Mouse (Mus musculus): ENCODE results near the gene Sec1. TPM values are rescaled to one million over a fixed set of nuclear protein-coding genes. Genes with fewer than 3 reads are reported as not detected.
A peak's percentile ranks its signal among the peaks of the same experiment; 100 is the strongest.

Gene Sec1
- polyA plus RNA-seq, 2 experiments = 0.92 to 1.7 TPM

DNA sequence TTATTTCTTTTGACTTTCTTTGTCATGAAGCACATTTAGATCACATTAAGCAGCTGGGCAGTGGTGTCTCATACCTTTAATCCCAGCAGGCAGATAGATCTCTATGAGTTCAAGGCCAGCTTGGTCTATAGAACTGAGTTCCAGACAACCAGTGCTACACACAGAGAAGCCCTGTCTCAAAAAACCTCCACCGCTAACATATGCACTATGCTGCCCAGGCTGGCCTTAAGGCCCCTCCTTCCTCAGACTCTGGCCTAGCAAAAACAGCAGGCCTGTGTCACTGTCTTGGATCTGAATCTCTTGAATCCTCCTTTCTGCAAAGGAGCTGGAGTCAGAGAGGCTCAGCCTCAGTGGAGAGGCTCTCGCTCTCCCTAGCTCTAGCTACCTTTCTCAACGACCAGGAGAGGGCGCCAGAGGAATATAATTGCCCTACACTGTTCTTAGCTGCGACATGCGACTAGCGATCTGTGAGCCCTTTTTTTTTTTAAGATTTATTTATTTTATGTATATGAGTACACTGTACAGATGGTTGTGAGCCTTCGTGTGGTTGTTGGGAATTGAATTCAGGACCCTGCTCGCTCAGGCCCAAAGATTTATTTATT, 45.1 kb upstream of the Sec1 start:
- H3K4me3 ChIP-seq (replicated peaks; ENCODE audit: low read length) = no peak overlapping the region
- 11% methylated on average over 9 of the region's 9 CpGs for WGBS
- no peak for TF ChIP-seq POLR2A (IDR thresholded peaks at IDR 0.05; ENCODE audit: borderline replicate concordance, extremely low read depth, insufficient read depth, insufficient read length)
- H3K4me1 ChIP-seq (ENCODE audit: control insufficient read depth, insufficient read depth, low read length) = no peaks in the 10 kb centered on the region
- H3K36me3 ChIP-seq (ENCODE audit: control insufficient read depth, insufficient read depth, low read length) = no peaks in the 10 kb centered on the region
- DNase-seq (ENCODE audit: low spot score) (peak; percentile 72), ATAC-seq (ENCODE audit: low FRiP score, low read depth) (peak; percentile 79; the same call in 1 of the 2 replicates)
- H3K27ac ChIP-seq (replicated peaks; ENCODE audit: low read depth, low read length) = no peak overlapping the region
- H3K27me3 ChIP-seq (ENCODE audit: control insufficient read depth, insufficient read depth, low read length) = no peaks in the 10 kb centered on the region
- H3K4me2 ChIP-seq (replicated peaks; ENCODE audit: low read depth, low read length, severe bottlenecking) = no peak overlapping the region
- no peaks in the 10 kb centered on the region for H3K9me3 ChIP-seq (ENCODE audit: control insufficient read depth, low read length)
- no peak overlapping the region for H3K9ac ChIP-seq (ENCODE audit: low read depth, low read length, severe bottlenecking)

- Histone ChIP-seq H3K27me3 (ENCODE audit: control insufficient read depth, insufficient read depth, low read length) (no peaks in the 10 kb centered on the region), H3K36me3 (ENCODE audit: control insufficient read depth, insufficient read depth, low read length) (peaks cover 8% of the 10 kb centered on the region; the same call in 1 of the 2 replicates), H3K9me3 (ENCODE audit: control insufficient read depth, low read length) (no peaks in the 10 kb centered on the region), H3K27ac (replicated peaks; ENCODE audit: low read depth, low read length) (no peak overlapping the region), H3K4me1 (ENCODE audit: control insufficient read depth, insufficient read depth, low read length) (peaks cover 8% of the 10 kb centered on the region; the same call in 1 of the 2 replicates), H3K9ac (ENCODE audit: low read depth, low read length, severe bottlenecking) (no peak overlapping the region), H3K4me3 (replicated peaks; ENCODE audit: low read length) (no peak overlapping the region), H3K4me2 (replicated peaks; ENCODE audit: low read depth, low read length, severe bottlenecking) (no peak overlapping the region)
- no peak for DNase-seq (ENCODE audit: low spot score)
- TF ChIP-seq POLR2A (IDR thresholded peaks at IDR 0.05; ENCODE audit: borderline replicate concordance, extremely low read depth, insufficient read depth, insufficient read length) = no peak
- no peak for ATAC-seq (ENCODE audit: low FRiP score, low read depth)
- WGBS = 66% methylated on average over 4 of the region's 5 CpGs
These were observed 39.3 kb upstream of the Sec1 start for GRCm38 (mm10) chr7:45733477-45733876.

GRCm38 (mm10) chr7:45730727-45731431, 36.7 kb upstream of the Sec1 start:
- no peaks in the 10 kb centered on the region for H3K9me3 ChIP-seq (ENCODE audit: control insufficient read depth, low read length)
- H3K4me1 ChIP-seq (ENCODE audit: control insufficient read depth, insufficient read depth, low read length) = peaks cover 8% of the 10 kb centered on the region; the same call in 1 of the 2 replicates
- peaks cover 27% of the 10 kb centered on the region for H3K36me3 ChIP-seq (ENCODE audit: control insufficient read depth, insufficient read depth, low read length)
- H3K4me2 ChIP-seq (replicated peaks; ENCODE audit: low read depth, low read length, severe bottlenecking) = no peak overlapping the region
- H3K4me3 ChIP-seq (replicated peaks; ENCODE audit: low read length) = no peak overlapping the region
- DNase-seq (ENCODE audit: low spot score) (peak; percentile 49), ATAC-seq (ENCODE audit: low FRiP score, low read depth) (peak; percentile 27)
- no peaks in the 10 kb centered on the region for H3K27me3 ChIP-seq (ENCODE audit: control insufficient read depth, insufficient read depth, low read length)
- whole genome bisulfite sequencing = 13% methylated on average over 16 of the region's 16 CpGs
- H3K27ac ChIP-seq (replicated peaks; ENCODE audit: low read depth, low read length) = no peak overlapping the region
- TF ChIP-seq POLR2A (IDR thresholded peaks at IDR 0.05; ENCODE audit: borderline replicate concordance, extremely low read depth, insufficient read depth, insufficient read length) = no peak
- H3K9ac ChIP-seq (ENCODE audit: low read depth, low read length, severe bottlenecking) = peak overlapping the region; percentile 16; the same call in 1 of the 2 replicates

GRCm38 (mm10) chr7:45727625-45728024, 33.4 kb upstream of the Sec1 start:
- TF ChIP-seq POLR2A (IDR thresholded peaks at IDR 0.05; ENCODE audit: borderline replicate concordance, extremely low read depth, insufficient read depth, insufficient read length) = no peak
- no peak overlapping the region for H3K4me2 ChIP-seq (replicated peaks; ENCODE audit: low read depth, low read length, severe bottlenecking)
- H3K36me3 ChIP-seq (ENCODE audit: control insufficient read depth, insufficient read depth, low read length) = peaks cover 59% of the 10 kb centered on the region
- no peak overlapping the region for H3K9ac ChIP-seq (ENCODE audit: low read depth, low read length, severe bottlenecking)
- no peak overlapping the region for H3K4me3 ChIP-seq (replicated peaks; ENCODE audit: low read length)
- H3K9me3 ChIP-seq (ENCODE audit: control insufficient read depth, low read length) = no peaks in the 10 kb centered on the region
- peaks cover 8% of the 10 kb centered on the region; the same call in 1 of the 2 replicates for H3K4me1 ChIP-seq (ENCODE audit: control insufficient read depth, insufficient read depth, low read length)
- no peaks in the 10 kb centered on the region for H3K27me3 ChIP-seq (ENCODE audit: control insufficient read depth, insufficient read depth, low read length)
- no peak overlapping the region for H3K27ac ChIP-seq (replicated peaks; ENCODE audit: low read depth, low read length)
- 77% methylated on average over 2 of the region's 3 CpGs for WGBS
- DNase-seq (ENCODE audit: low spot score) (no peak), ATAC-seq (ENCODE audit: low FRiP score, low read depth) (no peak)

DNA sequence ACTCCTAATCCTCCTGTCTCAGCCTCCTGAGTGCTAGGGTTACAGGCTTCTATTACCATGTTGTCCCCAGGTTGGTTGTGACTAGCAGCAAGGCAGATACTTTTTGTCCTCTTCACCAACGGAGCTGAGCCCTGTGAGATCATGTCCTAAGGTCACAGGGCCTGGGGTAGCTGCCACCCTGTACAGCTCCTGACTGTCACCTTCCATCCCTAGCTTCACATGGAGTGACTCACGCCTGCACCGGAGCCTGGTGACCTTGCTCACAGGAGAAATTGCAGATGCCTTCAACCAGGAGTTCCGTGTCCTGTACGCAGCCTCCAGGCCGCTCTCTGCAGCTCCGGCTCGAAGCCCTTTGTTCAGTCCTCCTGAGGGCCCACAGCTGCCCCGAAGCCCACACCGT, 32.2 kb upstream of the Sec1 start:
- Histone ChIP-seq H3K36me3 (ENCODE audit: control insufficient read depth, insufficient read depth, low read length) (peaks cover 71% of the 10 kb centered on the region), H3K9me3 (ENCODE audit: control insufficient read depth, low read length) (no peaks in the 10 kb centered on the region)
- DNase-seq (ENCODE audit: low spot score) = no peak

More for the DNA sequence above, 32.2 kb upstream of the Sec1 start:
- no peak for ATAC-seq (ENCODE audit: low FRiP score, low read depth)
- TF ChIP-seq POLR2A (IDR thresholded peaks at IDR 0.05; ENCODE audit: borderline replicate concordance, extremely low read depth, insufficient read depth, insufficient read length) = no peak
- H3K4me1 ChIP-seq (ENCODE audit: control insufficient read depth, insufficient read depth, low read length) = peaks cover 8% of the 10 kb centered on the region; the same call in 1 of the 2 replicates
- H3K27me3 ChIP-seq (ENCODE audit: control insufficient read depth, insufficient read depth, low read length) = no peaks in the 10 kb centered on the region
- no peak overlapping the region for H3K9ac ChIP-seq (ENCODE audit: low read depth, low read length, severe bottlenecking)
- WGBS = 97% methylated on average over 10 of the region's 10 CpGs
- no peak overlapping the region for H3K27ac ChIP-seq (replicated peaks; ENCODE audit: low read depth, low read length)
- H3K4me2 ChIP-seq (replicated peaks; ENCODE audit: low read depth, low read length, severe bottlenecking) = no peak overlapping the region
- no peak overlapping the region for H3K4me3 ChIP-seq (replicated peaks; ENCODE audit: low read length)
